ENCODE assay signal across 16 mouse cellular contexts in the genomic region with DNA sequence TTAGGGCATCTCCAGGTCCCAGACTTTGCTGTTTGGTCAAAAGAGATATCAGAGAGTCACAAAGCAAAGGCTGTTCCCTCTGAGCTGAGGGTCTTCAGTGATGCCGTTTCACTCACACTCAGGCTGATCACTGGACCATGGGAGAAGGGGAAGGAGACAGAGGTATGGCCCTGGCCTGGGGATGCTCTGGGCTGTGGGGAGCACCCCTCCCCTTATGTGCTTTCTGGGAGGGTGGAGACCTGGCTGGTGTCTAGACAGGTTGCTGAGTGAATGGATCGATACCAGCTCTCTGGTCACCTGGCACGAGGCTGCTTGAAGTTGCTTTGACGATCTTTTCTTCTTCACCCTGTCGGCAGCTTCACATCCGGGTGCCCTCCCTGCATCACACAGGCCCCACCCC.
"Had no signal": no experiment of that assay in that cellular context is flagged by ENCODE, and none has a peak within 500 bp of the region (broad histone marks: within the 10 kb centered on the region; RNA-seq: fewer than 3 reads in every experiment).

No protein-coding gene starts in this region.

- H3K27ac ChIP-seq: neural tube, embryonic 13.5 days; neural tube, embryonic 15.5 days; stomach, embryonic 15.5 days; stomach, postnatal 0 days had no signal

- H3K9ac ChIP-seq: neural tube, embryonic 13.5 days; neural tube, embryonic 15.5 days; stomach, embryonic 15.5 days had no signal

- H3K36me3 ChIP-seq: neural tube, embryonic 13.5 days; neural tube, embryonic 15.5 days; stomach, embryonic 15.5 days had no signal

- H3K4me3 ChIP-seq: neural tube, embryonic 13.5 days; neural tube, embryonic 15.5 days; stomach, embryonic 15.5 days had no signal

- H3K27me3 ChIP-seq: neural tube, embryonic 13.5 days; stomach, embryonic 15.5 days had no signal

- H3K9me3 ChIP-seq: neural tube, embryonic 13.5 days; neural tube, embryonic 15.5 days; stomach, embryonic 15.5 days had no signal

- DNase-seq: retina, postnatal 1 day; right cerebral cortex, adult 18-20 months; right cerebral cortex, postnatal 14 days; right cerebral cortex, postnatal 25 days; right cerebral cortex, postnatal 4 days; spleen, adult 18-20 months; thymus, adult 18-20 months; thymus, adult 2 months; thymus, postnatal 14 days; thymus, postnatal 25 days; thymus, postnatal 36 days; thymus, postnatal 4 days had no signal

- H3K4me2 ChIP-seq: neural tube, embryonic 13.5 days; neural tube, embryonic 15.5 days; stomach, embryonic 15.5 days had no signal
